Mouse (Mus musculus) lung, postnatal 25 days (tissue): ENCODE measurements around the gene Hkdc1.
A peak's percentile ranks its signal among the peaks of the same experiment; 100 is the strongest.

ENCODE experiments used
- DNase-seq: peaks from one replicate; pipeline ENCODE4 v3.0.0; 2022; ENCODE audit warnings: low spot score

The Hkdc1 gene

GRCm38 (mm10) chr10:62379808-62380207, 42.5 kb downstream of the Hkdc1 start, which contains the start of gene Hk1:
Gene Hk1, minus strand, starts transcription at chr10:62379908.
- no peak for DNase-seq

GRCm38 (mm10) chr10:62358827-62359226, 63.5 kb downstream of the Hkdc1 start:
- DNase-seq: no peak

GRCm38 (mm10) chr10:62356105-62356730, 66.1 kb downstream of the Hkdc1 start:
- no peak for DNase-seq

GRCm38 (mm10) chr10:62345147-62345546, 77.1 kb downstream of the Hkdc1 start:
- DNase-seq: no peak

GRCm38 (mm10) chr10:62344004-62344752, 78.1 kb downstream of the Hkdc1 start:
- DNase-seq: no peak

- DNase-seq: no peak
Observed at GRCm38 (mm10) chr10:62342512-62342911, 79.8 kb downstream of the Hkdc1 start.

- DNase-seq: no peak
Observed at GRCm38 (mm10) chr10:62341956-62342355, 80.3 kb downstream of the Hkdc1 start.

- DNase-seq: no peak
Observed at GRCm38 (mm10) chr10:62340991-62341390, 81.3 kb downstream of the Hkdc1 start.

GRCm38 (mm10) chr10:62340095-62340731, 82.1 kb downstream of the Hkdc1 start:
- peak; percentile 99 for DNase-seq

- peak; percentile 45 for DNase-seq
Observed at GRCm38 (mm10) chr10:62339211-62340094, 82.8 kb downstream of the Hkdc1 start.

GRCm38 (mm10) chr10:62338626-62339025, 83.7 kb downstream of the Hkdc1 start:
- no peak for DNase-seq

- DNase-seq: no peak
Observed at GRCm38 (mm10) chr10:62338176-62338575, 84.1 kb downstream of the Hkdc1 start.

GRCm38 (mm10) chr10:62336601-62337578, 85.4 kb downstream of the Hkdc1 start:
- peak; percentile 90 for DNase-seq

GRCm38 (mm10) chr10:62335423-62335776, 86.9 kb downstream of the Hkdc1 start:
- DNase-seq: no peak

GRCm38 (mm10) chr10:62334686-62335422, 87.4 kb downstream of the Hkdc1 start:
- no peak for DNase-seq

GRCm38 (mm10) chr10:62333269-62333668, 89.0 kb downstream of the Hkdc1 start:
- DNase-seq: no peak
